Mouse (Mus musculus): ENCODE results near the gene Chst8. TPM values are rescaled to one million over a fixed set of nuclear protein-coding genes. Genes with fewer than 3 reads are reported as not detected.

Chst8 gene
- polyA plus RNA-seq, 1 experiment from 2014 or later = 2.8 TPM

- Histone ChIP-seq H3K27ac (ENCODE audit: low read length) (no peak overlapping the region), H3K9ac (ENCODE audit: low read length) (no peak overlapping the region), H3K27me3 (ENCODE audit: control insufficient read depth, insufficient read depth, low read length) (no peaks in the 10 kb centered on the region), H3K4me1 (ENCODE audit: control insufficient read depth, insufficient read depth, low read length) (no peaks in the 10 kb centered on the region), H3K36me3 (ENCODE audit: control insufficient read depth, insufficient read depth, low read length) (no peaks in the 10 kb centered on the region), H3K4me3 (replicated peaks; ENCODE audit: low read length) (no peak overlapping the region), H3K4me2 (ENCODE audit: low read depth, low read length) (no peak overlapping the region), H3K9me3 (replicated peaks; ENCODE audit: control insufficient read depth, low read length) (no peaks in the 10 kb centered on the region)
- 74% methylated on average over 4 of the region's 4 CpGs for WGBS
- no peak for ATAC-seq (ENCODE audit: insufficient read depth, low FRiP score)
Observed at GRCm38 (mm10) chr7:34838231-34838630, 25.7 kb upstream of the Chst8 start.

- no peak overlapping the region for H3K4me2 ChIP-seq (ENCODE audit: low read depth, low read length)
- H3K27me3 ChIP-seq (ENCODE audit: control insufficient read depth, insufficient read depth, low read length) = no peaks in the 10 kb centered on the region
- H3K36me3 ChIP-seq (ENCODE audit: control insufficient read depth, insufficient read depth, low read length) = no peaks in the 10 kb centered on the region
- H3K9ac ChIP-seq (ENCODE audit: low read length) = no peak overlapping the region
- WGBS = 41% methylated on average over 3 of the region's 3 CpGs
- no peak for ATAC-seq (ENCODE audit: insufficient read depth, low FRiP score)
- H3K9me3 ChIP-seq (replicated peaks; ENCODE audit: control insufficient read depth, low read length) = no peaks in the 10 kb centered on the region
- H3K4me3 ChIP-seq (replicated peaks; ENCODE audit: low read length) = no peak overlapping the region
- no peaks in the 10 kb centered on the region for H3K4me1 ChIP-seq (ENCODE audit: control insufficient read depth, insufficient read depth, low read length)
- no peak overlapping the region for H3K27ac ChIP-seq (ENCODE audit: low read length)
Observed at GRCm38 (mm10) chr7:34826255-34826909, 13.9 kb upstream of the Chst8 start.

GRCm38 (mm10) chr7:34821587-34821986 is 9.1 kb upstream of the Chst8 start:
- Histone ChIP-seq H3K4me2 (ENCODE audit: low read depth, low read length) (no peak overlapping the region), H3K27ac (ENCODE audit: low read length) (no peak overlapping the region), H3K9ac (ENCODE audit: low read length) (no peak overlapping the region), H3K4me1 (ENCODE audit: control insufficient read depth, insufficient read depth, low read length) (no peaks in the 10 kb centered on the region), H3K9me3 (replicated peaks; ENCODE audit: control insufficient read depth, low read length) (no peaks in the 10 kb centered on the region), H3K27me3 (ENCODE audit: control insufficient read depth, insufficient read depth, low read length) (no peaks in the 10 kb centered on the region), H3K4me3 (replicated peaks; ENCODE audit: low read length) (no peak overlapping the region), H3K36me3 (ENCODE audit: control insufficient read depth, insufficient read depth, low read length) (no peaks in the 10 kb centered on the region)
- ATAC-seq (ENCODE audit: insufficient read depth, low FRiP score) = no peak
- 79% methylated on average over 9 of the region's 9 CpGs for WGBS

GRCm38 (mm10) chr7:34820554-34820953 is 8.0 kb upstream of the Chst8 start:
- no peaks in the 10 kb centered on the region for H3K4me1 ChIP-seq (ENCODE audit: control insufficient read depth, insufficient read depth, low read length)
- H3K9me3 ChIP-seq (replicated peaks; ENCODE audit: control insufficient read depth, low read length) = no peaks in the 10 kb centered on the region
- WGBS = 41% methylated on average over 6 of the region's 6 CpGs
- ATAC-seq (ENCODE audit: insufficient read depth, low FRiP score) = no peak
- no peak overlapping the region for H3K4me2 ChIP-seq (ENCODE audit: low read depth, low read length)
- no peaks in the 10 kb centered on the region for H3K36me3 ChIP-seq (ENCODE audit: control insufficient read depth, insufficient read depth, low read length)
- no peak overlapping the region for H3K9ac ChIP-seq (ENCODE audit: low read length)
- no peaks in the 10 kb centered on the region for H3K27me3 ChIP-seq (ENCODE audit: control insufficient read depth, insufficient read depth, low read length)
- no peak overlapping the region for H3K27ac ChIP-seq (ENCODE audit: low read length)
- no peak overlapping the region for H3K4me3 ChIP-seq (replicated peaks; ENCODE audit: low read length)

GRCm38 (mm10) chr7:34819796-34820195 is 7.3 kb upstream of the Chst8 start:
- no peaks in the 10 kb centered on the region for H3K36me3 ChIP-seq (ENCODE audit: control insufficient read depth, insufficient read depth, low read length)
- H3K9ac ChIP-seq (ENCODE audit: low read length) = no peak overlapping the region
- no peaks in the 10 kb centered on the region for H3K9me3 ChIP-seq (replicated peaks; ENCODE audit: control insufficient read depth, low read length)
- WGBS = 86% methylated on average over 18 of the region's 18 CpGs
- no peak overlapping the region for H3K4me3 ChIP-seq (replicated peaks; ENCODE audit: low read length)
- no peaks in the 10 kb centered on the region for H3K4me1 ChIP-seq (ENCODE audit: control insufficient read depth, insufficient read depth, low read length)
- H3K27me3 ChIP-seq (ENCODE audit: control insufficient read depth, insufficient read depth, low read length) = no peaks in the 10 kb centered on the region
- H3K27ac ChIP-seq (ENCODE audit: low read length) = no peak overlapping the region
- ATAC-seq (ENCODE audit: insufficient read depth, low FRiP score) = no peak
- no peak overlapping the region for H3K4me2 ChIP-seq (ENCODE audit: low read depth, low read length)

GRCm38 (mm10) chr7:34818660-34819059 is 6.1 kb upstream of the Chst8 start:
- H3K4me2 ChIP-seq (ENCODE audit: low read depth, low read length) = no peak overlapping the region
- 72% methylated on average over 5 of the region's 5 CpGs for WGBS

GRCm38 (mm10) chr7:34816981-34817380 is 4.5 kb upstream of the Chst8 start:
- no peak overlapping the region for H3K4me3 ChIP-seq (replicated peaks; ENCODE audit: low read length)
- H3K4me1 ChIP-seq (ENCODE audit: control insufficient read depth, insufficient read depth, low read length) = no peaks in the 10 kb centered on the region
- no peak overlapping the region for H3K4me2 ChIP-seq (ENCODE audit: low read depth, low read length)
- H3K27me3 ChIP-seq (ENCODE audit: control insufficient read depth, insufficient read depth, low read length) = peaks cover 10% of the 10 kb centered on the region; the same call in 1 of the 2 replicates
- WGBS = 78% methylated on average over 7 of the region's 7 CpGs
- no peak for ATAC-seq (ENCODE audit: insufficient read depth, low FRiP score)
- H3K36me3 ChIP-seq (ENCODE audit: control insufficient read depth, insufficient read depth, low read length) = no peaks in the 10 kb centered on the region
- no peak overlapping the region for H3K9ac ChIP-seq (ENCODE audit: low read length)
- no peaks in the 10 kb centered on the region for H3K9me3 ChIP-seq (replicated peaks; ENCODE audit: control insufficient read depth, low read length)
- H3K27ac ChIP-seq (ENCODE audit: low read length) = no peak overlapping the region

More at GRCm38 (mm10) chr7:34818660-34819059, 6.1 kb upstream of the Chst8 start:
- no peaks in the 10 kb centered on the region for H3K36me3 ChIP-seq (ENCODE audit: control insufficient read depth, insufficient read depth, low read length)
- H3K4me3 ChIP-seq (replicated peaks; ENCODE audit: low read length) = no peak overlapping the region
- peaks cover 6% of the 10 kb centered on the region; the same call in 1 of the 2 replicates for H3K27me3 ChIP-seq (ENCODE audit: control insufficient read depth, insufficient read depth, low read length)
- H3K9me3 ChIP-seq (replicated peaks; ENCODE audit: control insufficient read depth, low read length) = no peaks in the 10 kb centered on the region
- no peak for ATAC-seq (ENCODE audit: insufficient read depth, low FRiP score)
- H3K9ac ChIP-seq (ENCODE audit: low read length) = no peak overlapping the region
- no peak overlapping the region for H3K27ac ChIP-seq (ENCODE audit: low read length)
- H3K4me1 ChIP-seq (ENCODE audit: control insufficient read depth, insufficient read depth, low read length) = no peaks in the 10 kb centered on the region

GRCm38 (mm10) chr7:34814801-34815200 is 2.3 kb upstream of the Chst8 start:
- ATAC-seq (ENCODE audit: insufficient read depth, low FRiP score) = no peak
- Histone ChIP-seq H3K4me1 (ENCODE audit: control insufficient read depth, insufficient read depth, low read length) (0 out of 2 replicates have a peak, but pooled peaks cover 8% of the 10 kb centered on the region), H3K4me3 (replicated peaks; ENCODE audit: low read length) (no peak overlapping the region), H3K4me2 (ENCODE audit: low read depth, low read length) (no peak overlapping the region), H3K36me3 (ENCODE audit: control insufficient read depth, insufficient read depth, low read length) (no peaks in the 10 kb centered on the region), H3K9ac (ENCODE audit: low read length) (no peak overlapping the region), H3K27me3 (ENCODE audit: control insufficient read depth, insufficient read depth, low read length) (peaks cover 31% of the 10 kb centered on the region), H3K9me3 (replicated peaks; ENCODE audit: control insufficient read depth, low read length) (no peaks in the 10 kb centered on the region), H3K27ac (ENCODE audit: low read length) (no peak overlapping the region)
- WGBS = 66% methylated on average over 3 of the region's 3 CpGs

GRCm38 (mm10) chr7:34811531-34812526 is 682 bp downstream of the Chst8 start:
- Histone ChIP-seq H3K36me3 (ENCODE audit: control insufficient read depth, insufficient read depth, low read length) (no peaks in the 10 kb centered on the region), H3K4me1 (ENCODE audit: control insufficient read depth, insufficient read depth, low read length) (0 out of 2 replicates have a peak, but pooled peaks cover 8% of the 10 kb centered on the region), H3K9me3 (replicated peaks; ENCODE audit: control insufficient read depth, low read length) (no peaks in the 10 kb centered on the region), H3K9ac (ENCODE audit: low read length) (peak overlapping the region; percentile 60), H3K4me3 (replicated peaks; ENCODE audit: low read length) (peak overlapping the region; percentile 55), H3K27me3 (ENCODE audit: control insufficient read depth, insufficient read depth, low read length) (peaks cover 43% of the 10 kb centered on the region), H3K4me2 (ENCODE audit: low read depth, low read length) (peak overlapping the region; percentile 91), H3K27ac (ENCODE audit: low read length) (no peak overlapping the region)
- 1% methylated on average over 66 of the region's 66 CpGs for WGBS
- no peak for ATAC-seq (ENCODE audit: insufficient read depth, low FRiP score)
